Mouse (Mus musculus) myocyte (in vitro differentiated cells): ENCODE results near the gene Tmem220.

ENCODE experiments used
- E2F4 ChIP-seq: IDR thresholded peaks from one replicate; pipeline ENCODE4 v1.6.1; 2011; ENCODE audit warnings: mild to moderate bottlenecking, control low read depth, moderate library complexity; ENCODE audit not compliant: insufficient read depth
- MYOD1 ChIP-seq, 3 experiments: IDR thresholded peaks; one replicate each; pipeline ENCODE4 v1.6.1; 2011; ENCODE audit warnings: control low read depth in 2 of 3, low read depth in 2 of 3, mild to moderate bottlenecking in 2 of 3, moderate library complexity in 1 of 3; ENCODE audit not compliant: insufficient read length in 2 of 3, control insufficient read depth in 1 of 3
- TCF12 ChIP-seq: IDR thresholded peaks from one replicate; pipeline ENCODE4 v1.6.1; 2011; ENCODE audit warnings: mild to moderate bottlenecking, control low read depth; ENCODE audit not compliant: poor library complexity, insufficient read depth, severe bottlenecking
- USF1 ChIP-seq: IDR thresholded peaks from one replicate; pipeline ENCODE4 v1.6.1; 2011; ENCODE audit warnings: low read depth, mild to moderate bottlenecking, control low read depth, moderate library complexity

DNA sequence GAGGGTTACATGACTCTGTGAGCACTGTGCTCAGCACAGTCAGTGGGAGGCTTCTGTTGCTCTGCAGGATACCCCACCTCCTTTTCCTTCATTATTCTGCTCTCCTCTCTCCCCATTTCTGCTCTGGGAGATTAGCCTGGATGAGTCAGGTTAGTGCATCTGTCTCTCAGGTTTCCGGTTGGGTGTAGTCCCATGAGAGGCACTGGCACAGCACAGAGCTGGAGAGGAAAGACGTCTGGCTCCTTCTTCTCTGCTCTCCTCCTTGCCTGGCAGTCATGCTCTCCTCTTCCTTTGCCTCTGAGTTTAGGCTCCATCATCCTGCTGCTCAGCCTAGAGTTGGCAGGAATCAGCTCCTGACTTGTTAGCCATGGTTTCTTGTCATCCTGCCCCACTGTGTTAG is 32.8 kb upstream of the Tmem220 start:
- no peak for TF ChIP-seq USF1
- no peak for TF ChIP-seq MYOD1 (IDR thresholded peaks at IDR 0.05; ENCODE audit: control insufficient read depth in 1 of 3, insufficient read length in 2 of 3, low read depth in 2 of 3)
- TF ChIP-seq E2F4, result no peak
- TF ChIP-seq TCF12, result no peak
